Mouse (Mus musculus) neural tube, embryonic 11.5 days (tissue): Measurements from ENCODE around the gene Clpb. TPM values are rescaled to one million over a fixed set of nuclear protein-coding genes. Genes with fewer than 3 reads are reported as not detected.
A peak's percentile ranks its signal among the peaks of the same experiment; 100 is the strongest.
"Not testable (repeated sequence)": the region's sequence is repeated elsewhere in the genome, so short reads cannot be mapped to it uniquely, and the experiment has no call there.

Source experiments
- ATAC-seq: fragments of 200-750 bp; cut with Nextera tagmentation; 2 replicates; pipeline ENCODE4 v1.8.0; 2017; ENCODE audit warnings: moderate number of reproducible peaks, mild to moderate bottlenecking, moderate TSS enrichment, moderate library complexity; ENCODE audit not compliant: insufficient read depth, low FRiP score, low TSS enrichment
- DNase-seq: peaks from one replicate; pipeline ENCODE4 v3.0.0-alpha.2; 2015; ENCODE audit warnings: low spot score
- H3K27ac ChIP-seq: fragments of 300-500 bp; sonication (generic); 2 replicates; pipeline ENCODE4 v1.5.1; 2014; ENCODE audit warnings: low read depth, mild to moderate bottlenecking, low read length
- H3K27me3 ChIP-seq: fragments of 300-500 bp; sonication (generic); 2 replicates; pipeline ENCODE4 v1.6.1; 2014; ENCODE audit warnings: mild to moderate bottlenecking, low read length, mixed read lengths; ENCODE audit not compliant: control insufficient read depth, insufficient read depth
- H3K36me3 ChIP-seq: fragments of 300-500 bp; sonication (generic); 2 replicates; pipeline ENCODE4 v1.6.1; 2014; ENCODE audit warnings: mild to moderate bottlenecking, low read length, moderate library complexity, mixed read lengths; ENCODE audit not compliant: control insufficient read depth, insufficient read depth
- H3K4me1 ChIP-seq: fragments of 300-500 bp; sonication (generic); 2 replicates; pipeline ENCODE4 v1.6.1; 2014; ENCODE audit warnings: low read length, mixed read lengths; ENCODE audit not compliant: control insufficient read depth, insufficient read depth
- H3K4me2 ChIP-seq: fragments of 300-500 bp; sonication (generic); 2 replicates; pipeline ENCODE4 v1.6.1; 2014; ENCODE audit warnings: low read depth, mild to moderate bottlenecking, moderate library complexity
- H3K4me3 ChIP-seq: fragments of 300-500 bp; sonication (generic); 2 replicates; pipeline ENCODE4 v1.5.1; 2014; ENCODE audit warnings: low read depth, low read length
- H3K9ac ChIP-seq: fragments of 300-500 bp; sonication (generic); 2 replicates; pipeline ENCODE4 v1.6.1; 2014; ENCODE audit warnings: mild to moderate bottlenecking, low read length
- H3K9me3 ChIP-seq: fragments of 300-500 bp; sonication (generic); 2 replicates; pipeline ENCODE4 v1.6.1; 2016; ENCODE audit warnings: low read length; ENCODE audit not compliant: control insufficient read depth
- WGBS: fragments of 180-500 bp; shearing (Covaris S2); extraction: QIAGEN DNeasy Blood & Tissue Kit; methylation state at CpG from one replicate; pipeline ENCODE4 v1.1.7; 2014; 5-methylcytosine and 5-hydroxymethylcytosine counted together
- polyA plus RNA-seq: library from polyadenylated mRNA; unstranded; fragments of >200 nt; fragmentation: Nextera tagmentation; extraction: Ambion mirVana; gene quantifications from 2 replicates; pipeline ENCODE4 v1.2.1, GENCODE M21; 2014

Gene Clpb
- 37.1 and 41.4 TPM in 2 replicates for polyA plus RNA-seq

GRCm38 (mm10) chr7:101663514-101664159 lies at the start of gene Clpb:
Clpb (plus strand) TSS chr7:101663633.
- ATAC-seq (peak; percentile 96), DNase-seq (peak; percentile 89)
- Histone ChIP-seq H3K4me2 (peak within 1 kb of the TSS; percentile 41), H3K4me1 (peaks cover 6% of the 10 kb centered on the region; the same call in 1 of the 2 replicates), H3K27me3 (no peaks in the 10 kb centered on the region), H3K9ac (0 out of 2 replicates have a peak within 1 kb of the TSS, but pooled peaks have one; percentile 5), H3K9me3 (no peaks in the 10 kb centered on the region), H3K27ac (no peak within 1 kb of the TSS), H3K4me3 (peak within 1 kb of the TSS; percentile 48), H3K36me3 (no peaks in the 10 kb centered on the region)
- WGBS = under 1% methylated on average over 49 of the region's 49 CpGs

GRCm38 (mm10) chr7:101615406-101615805 lies 48.0 kb upstream of the Clpb start:
- ATAC-seq = no peak
- no peak overlapping the region for H3K4me3 ChIP-seq
- H3K4me1 ChIP-seq = no peaks in the 10 kb centered on the region
- no peaks in the 10 kb centered on the region for H3K9me3 ChIP-seq
- H3K27ac ChIP-seq = no peak overlapping the region
- no peak overlapping the region for H3K9ac ChIP-seq
- H3K4me2 ChIP-seq = no peak overlapping the region
- no peaks in the 10 kb centered on the region for H3K36me3 ChIP-seq
- no peak for DNase-seq
- H3K27me3 ChIP-seq = no peaks in the 10 kb centered on the region
- WGBS = 85% methylated on average over 7 of the region's 7 CpGs

DNA sequence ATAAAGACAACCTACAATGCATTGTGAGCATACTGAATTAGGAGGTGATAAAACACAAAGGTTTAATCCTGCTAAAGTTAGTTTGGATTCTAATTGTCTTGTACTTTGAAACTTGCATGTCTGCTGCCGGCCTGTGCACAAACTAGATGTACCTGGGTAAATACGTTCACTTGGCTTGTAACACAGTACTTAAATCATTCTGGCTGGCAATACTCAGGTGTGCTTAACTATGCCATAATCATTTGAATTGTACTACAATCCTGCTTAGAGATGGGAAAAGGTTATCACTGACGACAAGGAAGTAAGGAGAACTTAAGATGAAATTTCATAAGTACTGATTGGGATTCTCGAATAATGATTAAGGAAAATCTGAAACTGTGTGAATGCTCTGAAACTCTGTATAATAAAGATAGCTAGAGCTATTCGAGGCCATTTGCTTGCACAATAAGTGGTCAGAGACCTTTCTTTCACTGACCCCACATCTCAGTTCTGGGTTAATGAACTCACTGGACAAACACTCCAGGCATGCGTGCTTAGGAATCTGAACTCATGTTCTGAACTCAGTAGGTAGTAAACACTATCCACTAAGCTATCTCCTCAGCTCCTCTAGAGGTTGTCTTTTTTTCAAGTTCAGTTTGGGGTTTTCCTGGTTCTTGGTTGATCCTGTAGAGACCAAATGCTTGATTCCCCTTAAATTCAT lies 47.1 kb upstream of the Clpb start:
- no peak for ATAC-seq
- no peak overlapping the region for H3K4me2 ChIP-seq
- no peak for DNase-seq
- H3K9me3 ChIP-seq = no peaks in the 10 kb centered on the region
- no peak overlapping the region for H3K9ac ChIP-seq
- no peak overlapping the region for H3K4me3 ChIP-seq
- no peaks in the 10 kb centered on the region for H3K27me3 ChIP-seq
- WGBS = 85% methylated on average over 6 of the region's 6 CpGs
- H3K4me1 ChIP-seq = no peaks in the 10 kb centered on the region
- no peaks in the 10 kb centered on the region for H3K36me3 ChIP-seq
- no peak overlapping the region for H3K27ac ChIP-seq

DNA sequence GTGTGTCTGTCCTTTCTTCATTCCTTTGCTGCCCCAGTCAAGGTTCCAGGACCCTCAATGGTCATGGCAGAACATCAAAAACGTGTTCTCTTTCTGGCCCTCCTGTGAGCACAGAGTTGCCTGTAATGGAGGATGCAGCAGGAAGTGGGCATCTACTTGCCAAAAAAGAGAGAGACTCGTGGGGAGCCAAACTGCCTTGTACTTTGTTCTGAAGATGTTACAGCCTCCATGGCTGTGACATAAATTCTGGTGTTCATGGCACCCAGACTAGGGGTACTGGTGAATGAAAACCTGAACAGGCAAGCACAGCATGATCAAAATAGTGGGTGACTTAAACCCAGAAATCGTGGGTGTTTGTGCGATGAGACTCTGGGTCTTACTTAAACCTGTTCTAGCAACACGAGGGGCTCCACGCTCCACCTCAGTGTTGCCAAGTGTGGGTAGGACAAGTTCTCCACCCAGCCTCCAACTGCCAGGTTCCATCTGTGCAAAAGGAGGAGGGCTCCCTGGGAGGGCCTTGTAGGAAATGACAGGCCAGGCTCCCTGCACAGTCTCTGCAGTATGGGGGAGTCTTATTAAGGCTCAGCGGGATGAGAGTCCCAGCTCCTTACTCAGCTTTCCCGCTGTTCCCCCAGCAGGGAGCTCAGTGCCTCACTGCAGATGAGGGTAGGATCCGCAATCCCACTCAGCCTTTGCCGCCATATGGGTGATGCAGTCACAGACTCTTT lies 45.8 kb upstream of the Clpb start:
- H3K4me2 ChIP-seq = no peak overlapping the region
- no peaks in the 10 kb centered on the region for H3K4me1 ChIP-seq
- 71% methylated on average over 10 of the region's 10 CpGs for WGBS
- no peak overlapping the region for H3K4me3 ChIP-seq
- no peaks in the 10 kb centered on the region for H3K9me3 ChIP-seq
- DNase-seq (no peak), ATAC-seq (no peak)
- H3K36me3 ChIP-seq = no peaks in the 10 kb centered on the region
- no peak overlapping the region for H3K27ac ChIP-seq
- H3K9ac ChIP-seq = no peak overlapping the region
- H3K27me3 ChIP-seq = no peaks in the 10 kb centered on the region

DNA sequence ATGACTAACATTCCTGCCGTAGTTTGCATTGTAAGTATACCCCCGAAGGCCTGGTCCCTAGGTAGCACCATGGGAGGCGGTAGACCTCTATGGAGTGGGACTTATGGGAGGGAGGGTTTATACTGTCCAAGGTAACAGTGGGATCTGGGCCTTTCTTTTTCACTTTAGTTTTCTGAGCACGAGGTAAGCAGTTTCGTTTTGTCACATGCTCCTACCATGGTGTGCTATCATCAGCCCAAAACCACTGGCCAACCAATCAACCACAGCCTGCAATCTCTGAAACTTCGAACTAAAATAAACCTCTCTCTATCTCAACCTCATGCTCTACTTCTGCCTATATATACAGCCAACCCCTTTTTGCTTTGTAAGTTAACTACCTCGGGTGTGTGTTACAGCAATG lies 45.2 kb upstream of the Clpb start:
- ATAC-seq (no peak), DNase-seq (no peak)
- Histone ChIP-seq H3K4me1 (no peaks in the 10 kb centered on the region), H3K27ac (no peak overlapping the region), H3K4me3 (no peak overlapping the region), H3K9me3 (no peaks in the 10 kb centered on the region), H3K4me2 (no peak overlapping the region), H3K36me3 (no peaks in the 10 kb centered on the region), H3K27me3 (no peaks in the 10 kb centered on the region), H3K9ac (no peak overlapping the region)
- whole genome bisulfite sequencing = 88% methylated on average over 7 of the region's 7 CpGs

DNA sequence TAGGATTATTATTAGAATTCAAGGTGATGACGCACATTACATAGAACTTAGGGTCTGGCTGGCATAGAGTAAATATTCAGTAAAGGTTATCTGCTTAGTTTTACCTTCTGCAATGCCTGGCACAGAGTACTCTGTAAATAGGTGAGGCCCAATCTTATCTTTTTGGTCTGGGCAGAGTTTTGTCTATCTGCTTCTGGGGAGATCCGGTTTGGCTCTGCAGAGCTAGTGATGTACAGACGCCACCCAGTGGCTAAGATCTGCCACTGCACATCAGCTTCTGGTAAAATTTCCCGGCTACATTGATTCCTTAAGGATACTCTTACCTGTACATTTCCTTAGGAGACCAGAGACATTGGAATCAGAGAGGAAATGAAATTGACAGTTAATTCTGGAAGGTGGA lies 43.1 kb upstream of the Clpb start:
- H3K27ac ChIP-seq = no peak overlapping the region
- H3K4me1 ChIP-seq = no peaks in the 10 kb centered on the region
- DNase-seq = peak; percentile 62
- no peaks in the 10 kb centered on the region for H3K9me3 ChIP-seq
- H3K9ac ChIP-seq = no peak overlapping the region
- H3K4me2 ChIP-seq = no peak overlapping the region
- H3K36me3 ChIP-seq = no peaks in the 10 kb centered on the region
- WGBS = 29% methylated on average over 4 of the region's 4 CpGs
- no peaks in the 10 kb centered on the region for H3K27me3 ChIP-seq
- no peak for ATAC-seq
- no peak overlapping the region for H3K4me3 ChIP-seq

- H3K36me3 ChIP-seq, H3K4me1 ChIP-seq, H3K27me3 ChIP-seq, H3K4me2 ChIP-seq, H3K4me3 ChIP-seq, ATAC-seq, H3K27ac ChIP-seq, H3K9ac ChIP-seq, H3K9me3 ChIP-seq, DNase-seq: not testable (repeated sequence)
- 90% methylated on average over 4 of the region's 4 CpGs for WGBS
Measured at GRCm38 (mm10) chr7:101621861-101622260, 41.6 kb upstream of the Clpb start.

- 75% methylated on average over 6 of the region's 6 CpGs for WGBS
- Histone ChIP-seq H3K4me1 (no peaks in the 10 kb centered on the region), H3K4me2 (no peak overlapping the region), H3K9me3 (no peaks in the 10 kb centered on the region), H3K9ac (no peak overlapping the region), H3K36me3 (no peaks in the 10 kb centered on the region), H3K27ac (no peak overlapping the region), H3K4me3 (no peak overlapping the region), H3K27me3 (no peaks in the 10 kb centered on the region)
- ATAC-seq (no peak), DNase-seq (no peak)
Measured at GRCm38 (mm10) chr7:101624283-101624682, 39.1 kb upstream of the Clpb start.
